Mouse (Mus musculus) liver, adult 10 weeks (tissue): ENCODE results near the gene Golm1. TPM values are rescaled to one million over a fixed set of nuclear protein-coding genes. Genes with fewer than 3 reads are reported as not detected.

ENCODE experiments used
- polyA plus RNA-seq: library from polyadenylated mRNA; stranded (reverse); fragments of 350-450 nt; fragmentation: Illumina TruSeq; extraction: RNeasy Lipid Tissue Mini Kit (QIAGEN cat#74804); gene quantifications from one replicate; pipeline ENCODE4 v1.2.3, GENCODE M21; 2014; ENCODE audit warnings: low read depth, low replicate concordance

The Golm1 gene
- polyA plus RNA-seq: 2.4 TPM

GRCm38 (mm10) chr13:59675151-59676011, at the start of gene Golm1:
Golm1 (minus strand) TSS chr13:59675811.

DNA sequence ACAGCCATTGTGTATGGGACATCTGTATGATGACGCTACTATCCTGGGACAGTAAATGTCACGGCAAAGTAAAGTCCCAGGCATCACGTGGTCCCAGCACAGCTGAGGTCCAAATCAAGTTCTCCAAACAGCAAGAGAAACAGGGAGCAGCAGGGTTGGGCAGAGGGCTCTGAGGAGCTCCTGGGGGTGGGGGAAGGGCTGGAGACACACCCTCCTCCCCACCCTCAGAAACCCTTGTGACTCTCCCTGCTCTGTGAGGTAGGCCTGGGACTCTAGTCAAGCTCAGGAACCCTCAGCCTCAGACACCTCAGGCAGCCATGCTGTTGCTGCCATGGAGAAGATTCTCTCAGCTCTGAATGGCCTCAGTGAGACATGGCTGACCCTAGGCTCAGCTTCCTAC, 36.4 kb upstream of the Golm1 start, which contains the start of gene Spata31d1b:
Gene Spata31d1b (plus strand): TSS at position 301 of the 400 bp plus-strand sequence.

DNA sequence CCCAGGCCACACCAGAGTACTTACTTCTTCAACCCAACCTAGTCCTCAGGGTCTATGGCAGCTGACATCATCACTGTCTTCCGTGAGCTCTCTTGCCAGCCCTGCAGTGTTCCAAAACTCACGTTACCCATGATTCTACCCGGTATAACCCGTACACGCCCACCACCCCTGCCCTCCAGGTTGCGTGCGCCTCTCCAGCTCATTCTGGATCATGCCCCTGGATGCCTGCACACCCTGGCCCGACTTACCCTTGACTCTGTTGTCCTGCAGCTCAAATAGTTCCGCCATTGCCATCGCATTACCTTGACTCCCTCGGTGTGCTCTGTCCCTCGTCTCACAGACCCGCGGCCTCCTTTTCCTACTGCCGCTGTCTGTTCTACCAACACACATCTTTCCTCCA, 34.6 kb upstream of the Golm1 start, which contains the start of gene Spata31d1a:
Gene Spata31d1a (minus strand): TSS at position 101 of the 400 bp plus-strand sequence.

DNA sequence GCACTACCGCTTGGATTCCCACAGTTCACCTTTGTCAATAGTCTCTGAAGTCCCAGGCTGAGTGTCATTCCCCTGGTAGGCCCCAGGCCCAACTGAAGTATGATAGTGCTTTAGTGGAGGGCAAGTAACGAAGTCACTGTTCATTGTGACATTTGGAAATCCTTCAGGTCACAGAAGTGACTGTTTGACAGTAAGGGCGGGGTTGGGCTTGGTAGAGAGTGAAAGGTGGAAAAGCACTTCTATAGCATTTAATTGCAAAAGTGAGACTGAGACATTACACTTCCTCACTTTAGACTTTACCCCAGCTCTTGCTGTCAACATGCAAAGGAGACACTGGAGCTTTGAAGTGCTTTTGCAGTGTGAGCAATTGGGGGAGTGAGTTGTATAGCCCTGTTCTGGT, 18.4 kb upstream of the Golm1 start, which contains the start of gene 4921517D22Rik:
Gene 4921517D22Rik (minus strand): TSS at position 101 of the 400 bp plus-strand sequence.

GRCm38 (mm10) chr13:59584947-59585647, 90.5 kb downstream of the Golm1 start, which contains the start of the genes Agtpbp1 and Naa35:
Agtpbp1 (minus strand) TSS chr13:59585227.
Naa35 (plus strand) TSS chr13:59585259.

Other genes starting within 250 kb of the Golm1 start
- gene Agtpbp1, start 90.6 kb downstream of the Golm1 start, polyA plus RNA-seq: 10.1 TPM
- gene Naa35, start 90.6 kb downstream of the Golm1 start, polyA plus RNA-seq: 107 TPM
- gene 4921517D22Rik, start 18.3 kb upstream of the Golm1 start, polyA plus RNA-seq: not detected
- not detected for gene Spata31d1a, start 34.5 kb upstream of the Golm1 start, polyA plus RNA-seq
- not detected for gene Spata31d1b, start 36.5 kb upstream of the Golm1 start, polyA plus RNA-seq
- not detected for gene Spata31d1d, start 55.9 kb upstream of the Golm1 start, polyA plus RNA-seq
- 0.11 TPM for gene 1700014D04Rik, start 70.9 kb upstream of the Golm1 start, polyA plus RNA-seq
- 55.3 TPM for gene Isca1, start 94.0 kb upstream of the Golm1 start, polyA plus RNA-seq
- not detected for gene Gm49354, start 106.4 kb upstream of the Golm1 start, polyA plus RNA-seq
- gene Tut7, start 147.3 kb upstream of the Golm1 start, polyA plus RNA-seq: 102 TPM